Mouse (Mus musculus): ENCODE results near the gene Rab3il1. TPM values are rescaled to one million over a fixed set of nuclear protein-coding genes. Genes with fewer than 3 reads are reported as not detected.
A peak's percentile ranks its signal among the peaks of the same experiment; 100 is the strongest.

Rab3il1 gene
- polyA plus RNA-seq, 1 experiment: 362 TPM

GRCm38 (mm10) chr19:10022414-10023303 is 21.2 kb downstream of the Rab3il1 start:
- TF ChIP-seq CTCF (IDR thresholded peaks at IDR 0.05; ENCODE audit: control insufficient read depth, insufficient read depth, insufficient replicate concordance, low read depth, low read length): 0 out of 2 replicates have a peak, but pooled peaks have one; percentile 11
- TF ChIP-seq POLR2A (IDR thresholded peaks at IDR 0.05; ENCODE audit: control insufficient read depth, low read depth, low read length): no peak
- H3K27ac ChIP-seq (ENCODE audit: control insufficient read depth, insufficient read depth, low read depth, low read length): no peak overlapping the region
- peaks cover 12% of the 10 kb centered on the region for H3K4me1 ChIP-seq (ENCODE audit: control insufficient read depth, insufficient read depth, low read length)

GRCm38 (mm10) chr19:10023304-10023758 is 21.9 kb downstream of the Rab3il1 start:
- H3K36me3 ChIP-seq (ENCODE audit: control insufficient read depth, insufficient read depth, low read length): no peaks in the 10 kb centered on the region
- TF ChIP-seq CTCF (IDR thresholded peaks at IDR 0.05; ENCODE audit: control insufficient read depth, insufficient read depth, insufficient replicate concordance, low read depth, low read length): no peak
- TF ChIP-seq POLR2A (IDR thresholded peaks at IDR 0.05; ENCODE audit: control insufficient read depth, low read depth, low read length): no peak
- peaks cover 6% of the 10 kb centered on the region for H3K4me1 ChIP-seq (ENCODE audit: control insufficient read depth, insufficient read depth, low read length)
- no peak overlapping the region for H3K4me3 ChIP-seq (ENCODE audit: control insufficient read depth, low read depth, low read length)
- peak overlapping the region; percentile 61; the same call in 1 of the 2 replicates for H3K27ac ChIP-seq (ENCODE audit: control insufficient read depth, insufficient read depth, low read depth, low read length)
- no peaks in the 10 kb centered on the region for H3K27me3 ChIP-seq (ENCODE audit: control insufficient read depth, insufficient read depth, low read length)

More at GRCm38 (mm10) chr19:10022414-10023303, 21.2 kb downstream of the Rab3il1 start:
- Histone ChIP-seq H3K36me3 (ENCODE audit: control insufficient read depth, insufficient read depth, low read length) (no peaks in the 10 kb centered on the region), H3K4me3 (ENCODE audit: control insufficient read depth, low read depth, low read length) (no peak overlapping the region), H3K27me3 (ENCODE audit: control insufficient read depth, insufficient read depth, low read length) (no peaks in the 10 kb centered on the region)

GRCm38 (mm10) chr19:10025169-10025875 is 23.9 kb downstream of the Rab3il1 start:
- Histone ChIP-seq H3K27ac (ENCODE audit: control insufficient read depth, insufficient read depth, low read depth, low read length) (peak overlapping the region; percentile 18), H3K4me3 (ENCODE audit: control insufficient read depth, low read depth, low read length) (no peak overlapping the region)
- TF ChIP-seq POLR2A (IDR thresholded peaks at IDR 0.05; ENCODE audit: control insufficient read depth, low read depth, low read length) (no peak), CTCF (IDR thresholded peaks at IDR 0.05; ENCODE audit: control insufficient read depth, insufficient read depth, insufficient replicate concordance, low read depth, low read length) (no peak)

GRCm38 (mm10) chr19:10029746-10030145 is 28.3 kb downstream of the Rab3il1 start:
- Histone ChIP-seq H3K27ac (ENCODE audit: control insufficient read depth, insufficient read depth, low read depth, low read length) (no peak overlapping the region), H3K36me3 (ENCODE audit: control insufficient read depth, insufficient read depth, low read length) (no peaks in the 10 kb centered on the region), H3K4me1 (ENCODE audit: control insufficient read depth, insufficient read depth, low read length) (peaks cover 2% of the 10 kb centered on the region; the same call in 1 of the 2 replicates), H3K4me3 (ENCODE audit: control insufficient read depth, low read depth, low read length) (no peak overlapping the region), H3K27me3 (ENCODE audit: control insufficient read depth, insufficient read depth, low read length) (no peaks in the 10 kb centered on the region)
- TF ChIP-seq POLR2A (IDR thresholded peaks at IDR 0.05; ENCODE audit: control insufficient read depth, low read depth, low read length): no peak
- TF ChIP-seq CTCF (IDR thresholded peaks at IDR 0.05; ENCODE audit: control insufficient read depth, insufficient read depth, insufficient replicate concordance, low read depth, low read length): no peak

More at GRCm38 (mm10) chr19:10025169-10025875, 23.9 kb downstream of the Rab3il1 start:
- peaks cover 4% of the 10 kb centered on the region; the same call in 1 of the 2 replicates for H3K4me1 ChIP-seq (ENCODE audit: control insufficient read depth, insufficient read depth, low read length)
- no peaks in the 10 kb centered on the region for H3K36me3 ChIP-seq (ENCODE audit: control insufficient read depth, insufficient read depth, low read length)
- H3K27me3 ChIP-seq (ENCODE audit: control insufficient read depth, insufficient read depth, low read length): no peaks in the 10 kb centered on the region

- no peak overlapping the region for H3K4me3 ChIP-seq (ENCODE audit: control insufficient read depth, low read depth, low read length)
- H3K36me3 ChIP-seq (ENCODE audit: control insufficient read depth, insufficient read depth, low read length): no peaks in the 10 kb centered on the region
- H3K27me3 ChIP-seq (ENCODE audit: control insufficient read depth, insufficient read depth, low read length): no peaks in the 10 kb centered on the region
- H3K4me1 ChIP-seq (ENCODE audit: control insufficient read depth, insufficient read depth, low read length): no peaks in the 10 kb centered on the region
- no peak overlapping the region for H3K27ac ChIP-seq (ENCODE audit: control insufficient read depth, insufficient read depth, low read depth, low read length)
- TF ChIP-seq POLR2A (IDR thresholded peaks at IDR 0.05; ENCODE audit: control insufficient read depth, low read depth, low read length) (no peak), CTCF (IDR thresholded peaks at IDR 0.05; ENCODE audit: control insufficient read depth, insufficient read depth, insufficient replicate concordance, low read depth, low read length) (peak; percentile 71; the same call in 1 of the 2 replicates)
Observed at GRCm38 (mm10) chr19:10033211-10033973, 31.9 kb downstream of the Rab3il1 start.

GRCm38 (mm10) chr19:10034356-10034755 is 32.9 kb downstream of the Rab3il1 start:
- no peak overlapping the region for H3K4me3 ChIP-seq (ENCODE audit: control insufficient read depth, low read depth, low read length)
- TF ChIP-seq CTCF (IDR thresholded peaks at IDR 0.05; ENCODE audit: control insufficient read depth, insufficient read depth, insufficient replicate concordance, low read depth, low read length) (no peak), POLR2A (IDR thresholded peaks at IDR 0.05; ENCODE audit: control insufficient read depth, low read depth, low read length) (no peak)
- H3K36me3 ChIP-seq (ENCODE audit: control insufficient read depth, insufficient read depth, low read length): no peaks in the 10 kb centered on the region
- H3K27ac ChIP-seq (ENCODE audit: control insufficient read depth, insufficient read depth, low read depth, low read length): no peak overlapping the region
- no peaks in the 10 kb centered on the region for H3K4me1 ChIP-seq (ENCODE audit: control insufficient read depth, insufficient read depth, low read length)
- H3K27me3 ChIP-seq (ENCODE audit: control insufficient read depth, insufficient read depth, low read length): no peaks in the 10 kb centered on the region
